Mouse (Mus musculus) pancreas, adult 10 weeks (tissue): ENCODE results near the gene Hfm1. TPM values are rescaled to one million over a fixed set of nuclear protein-coding genes. Genes with fewer than 3 reads are reported as not detected.

Source experiments
- polyA plus RNA-seq: library from polyadenylated mRNA; stranded (reverse); fragments of 350-450 nt; fragmentation: Illumina TruSeq; extraction: RNeasy Lipid Tissue Mini Kit (QIAGEN cat#74804); gene quantifications from one replicate; pipeline ENCODE4 v1.2.3, GENCODE M21; 2015; ENCODE audit warnings: low read depth, low replicate concordance; ENCODE audit not compliant: insufficient read depth

Gene Hfm1
- polyA plus RNA-seq: not detected

GRCm38 (mm10) chr5:106925488-106926368, at the start of gene Hfm1:
TSS of gene Hfm1 (minus strand) at chr5:106926321.

GRCm38 (mm10) chr5:106963584-106964512, 37.7 kb upstream of the Hfm1 start, which contains the start of gene Cdc7:
TSS of gene Cdc7 (plus strand) at chr5:106964322.

Other genes with a start within 250 kb of the Hfm1 start
- gene Zfp644, start 229.0 kb downstream of the Hfm1 start, polyA plus RNA-seq: 8.2 TPM
- gene Cdc7, start 38.0 kb upstream of the Hfm1 start, polyA plus RNA-seq: 1.6 TPM